In genomic region chr13:53055697-53056096, GRCm38 (mm10) we compare ENCODE assay signal across 22 mouse cellular contexts.
"Had no signal": no experiment of that assay in that cellular context is flagged by ENCODE, and none has a peak within 500 bp of the region (broad histone marks: within the 10 kb centered on the region; RNA-seq: fewer than 3 reads in every experiment).

No protein-coding gene starts in this region.

- H3K4me2 ChIP-seq: heart, embryonic 12.5 days; hindbrain, embryonic 12.5 days; hindbrain, embryonic 14.5 days; intestine, embryonic 15.5 days; limb, embryonic 12.5 days; liver, embryonic 11.5 days; liver, embryonic 13.5 days had no signal

- H3K27ac ChIP-seq: heart, adult 2 months; heart, embryonic 10.5 days; hindbrain, embryonic 10.5 days; hindbrain, embryonic 12.5 days; hindbrain, embryonic 14.5 days; intestine, embryonic 15.5 days; layer of hippocampus, adult 2 months; left cerebral cortex, adult 2 months; limb, embryonic 10.5 days; limb, embryonic 12.5 days; liver, embryonic 13.5 days had no signal

- H3K9ac ChIP-seq: heart, embryonic 12.5 days; hindbrain, embryonic 12.5 days; hindbrain, embryonic 14.5 days; intestine, embryonic 15.5 days; limb, embryonic 12.5 days; liver, embryonic 13.5 days had no signal

- H3K4me1 ChIP-seq: heart, embryonic 10.5 days; heart, embryonic 12.5 days; hindbrain, embryonic 10.5 days; hindbrain, embryonic 12.5 days; intestine, embryonic 15.5 days; limb, embryonic 10.5 days; liver, embryonic 13.5 days had no signal

- DNase-seq: gastrocnemius, postnatal 14 days; heart, adult 2 months; heart, postnatal 10 days; heart, postnatal 4 days; kidney, adult 18-20 months; kidney, adult 8-10 months; kidney, postnatal 10 days; kidney, postnatal 25 days; kidney, postnatal 4 days; liver; liver, embryonic 13.5 days had no signal

- H3K4me3 ChIP-seq: heart, adult 2 months; heart, embryonic 10.5 days; heart, embryonic 12.5 days; hindbrain, embryonic 10.5 days; hindbrain, embryonic 12.5 days; intestine, embryonic 15.5 days; layer of hippocampus, adult 2 months; left cerebral cortex, adult 2 months; limb, embryonic 10.5 days; limb, embryonic 12.5 days; liver, embryonic 13.5 days had no signal

- H3K9me3 ChIP-seq: heart, embryonic 10.5 days; hindbrain, embryonic 10.5 days; hindbrain, embryonic 12.5 days; intestine, embryonic 15.5 days; limb, embryonic 10.5 days; liver, embryonic 13.5 days had no signal

- H3K27me3 ChIP-seq: heart, embryonic 12.5 days; hindbrain, embryonic 12.5 days; intestine, embryonic 15.5 days; limb, embryonic 12.5 days; liver, embryonic 13.5 days had no signal

- H3K36me3 ChIP-seq: heart, embryonic 10.5 days; heart, embryonic 12.5 days; hindbrain, embryonic 10.5 days; hindbrain, embryonic 12.5 days; intestine, embryonic 15.5 days; limb, embryonic 10.5 days; limb, embryonic 12.5 days; liver, embryonic 13.5 days had no signal
